Mouse (Mus musculus): Measurements from ENCODE around the gene Fhl3. TPM values are rescaled to one million over a fixed set of nuclear protein-coding genes. Genes with fewer than 3 reads are reported as not detected.

The Fhl3 gene
- total RNA-seq, 4 experiments from 2014 or later: 1.4 to 3.1 (median 1.7) TPM

- no peak for DNase-seq (ENCODE audit: low spot score in 2 of 2)
These were observed 55.0 kb downstream of the Fhl3 start for GRCm38 (mm10) chr4:124755526-124755925.

Small RNA genes lying within 50 kb of the gene (microRNA-seq; reads per million reads assigned to microRNA genes)
- gene Gm24721 (0 reads per million in 2 experiments), gene Mir697 (0 reads per million in 2 experiments), gene Mir698 (0.42 to 1.1 reads per million in 2 experiments)

Other genes with a start within 250 kb of the Fhl3 start
- under 1 TPM in 3 of 4 experiments, not detected in 1; 0.53 to 0.74 (median 0.57) TPM for gene 3100002H09Rik, start 89.9 kb upstream of the Fhl3 start, total RNA-seq (2022)
- gene Pou3f1, start 43.9 kb upstream of the Fhl3 start, total RNA-seq (2022): 10 to 100 TPM; 15.9 to 20.5 (median 18.3) TPM
- gene Utp11, start 7.1 kb upstream of the Fhl3 start, total RNA-seq (2022): 10 to 100 TPM; 13.2 to 16.9 (median 16.3) TPM
- 10 to 100 TPM; 32.4 to 39.9 (median 35.4) TPM for gene Sf3a3, start 14.1 kb downstream of the Fhl3 start, total RNA-seq (2022)
- 10 to 100 TPM; 37.0 to 47.9 (median 44.4) TPM for gene Inpp5b, start 41.1 kb downstream of the Fhl3 start, total RNA-seq (2022)
- gene Mtf1, start 101.4 kb downstream of the Fhl3 start, total RNA-seq (2022): 10 to 100 TPM; 22.0 to 29.3 (median 25.0) TPM
- gene Yrdc, start 150.0 kb downstream of the Fhl3 start, total RNA-seq (2022): 10 to 100 TPM; 30.5 to 41.1 (median 38.8) TPM
- 10 to 100 TPM; 66.4 to 70.2 (median 67.8) TPM for gene 1110065P20Rik, start 150.5 kb downstream of the Fhl3 start, total RNA-seq (2022)
- 10 to 100 TPM; 53.2 to 61.4 (median 57.1) TPM for gene Maneal, start 161.5 kb downstream of the Fhl3 start, total RNA-seq (2022)
- 10 to 100 TPM; 36.6 to 40.5 (median 39.2) TPM for gene Epha10, start 180.2 kb downstream of the Fhl3 start, total RNA-seq (2022)
- 10 to 100 TPM; 19.6 to 24.4 (median 21.4) TPM for gene 9930104L06Rik, start 236.3 kb downstream of the Fhl3 start, total RNA-seq (2022)
- gene Cdca8, start 238.6 kb downstream of the Fhl3 start, total RNA-seq (2022): 1 to 10 TPM; 1.4 to 2.1 (median 1.7) TPM

Data from left cerebral cortex, adult 8-10 months (tissue).